Mouse (Mus musculus): ENCODE data around the gene Wfdc11.
"Not testable (repeated sequence)": the region's sequence is repeated elsewhere in the genome, so short reads cannot be mapped to it uniquely, and the experiment has no call there.

Gene Wfdc11

GRCm38 (mm10) chr2:164641881-164642673 is 31.8 kb downstream of the Wfdc11 start:
- in situ Hi-C loops (cut with MboI; ENCODE audit: low sequenced_read_pairs), result no loop called here

- in situ Hi-C loops (cut with MboI; ENCODE audit: low sequenced_read_pairs), result no loop called here
These were observed 32.8 kb downstream of the Wfdc11 start for GRCm38 (mm10) chr2:164641129-164641528.

- in situ Hi-C loops (cut with MboI; ENCODE audit: low sequenced_read_pairs), result no loop called here
These were observed 35.2 kb downstream of the Wfdc11 start, which contains the start of gene Wfdc16 for GRCm38 (mm10) chr2:164638696-164639095. Gene Wfdc16 (minus strand): TSS chr2:164638796.

GRCm38 (mm10) chr2:164635266-164635665 is 38.6 kb downstream of the Wfdc11 start:
- in situ Hi-C loops (cut with MboI; ENCODE audit: low sequenced_read_pairs), result no loop called here

GRCm38 (mm10) chr2:164621775-164622174 is 52.1 kb downstream of the Wfdc11 start:
- in situ Hi-C loops (cut with MboI; ENCODE audit: low sequenced_read_pairs), result no loop called here

- in situ Hi-C loops (cut with MboI; ENCODE audit: low sequenced_read_pairs), result no loop called here
These were observed 54.8 kb downstream of the Wfdc11 start for GRCm38 (mm10) chr2:164619050-164619449.

- in situ Hi-C loops (cut with MboI; ENCODE audit: low sequenced_read_pairs), result no loop called here
These were observed 58.5 kb downstream of the Wfdc11 start for GRCm38 (mm10) chr2:164615386-164615785.

- in situ Hi-C loops (cut with MboI; ENCODE audit: low sequenced_read_pairs), result not testable (repeated sequence)
These were observed 60.4 kb downstream of the Wfdc11 start, which contains the start of the genes Wfdc6b and Wfdc8 for GRCm38 (mm10) chr2:164613471-164613870. Gene Wfdc6b (plus strand): TSS chr2:164613522. Gene Wfdc8 (minus strand): TSS chr2:164613626.

All from CH12F3 (cell line).